Mouse (Mus musculus): ENCODE data around the gene Bag3.

- TF ChIP-seq CTCF (IDR thresholded peaks at IDR 0.05; ENCODE audit: borderline replicate concordance, extremely low read depth, insufficient read depth, insufficient read length) = no peak
- TF ChIP-seq POLR2A (IDR thresholded peaks at IDR 0.05; ENCODE audit: borderline replicate concordance, extremely low read depth, insufficient read depth, insufficient read length, poor library complexity, severe bottlenecking) = no peak
These were observed 27.7 kb downstream of the Bag3 start for GRCm38 (mm10) chr7:128551087-128551457.

Data from brain, embryonic 14.5 days (tissue).